Mouse (Mus musculus) hindbrain, postnatal 0 days (tissue): ENCODE data around the gene Poc1b. TPM values are rescaled to one million over a fixed set of nuclear protein-coding genes. Genes with fewer than 3 reads are reported as not detected.

Source experiments
- ATAC-seq: fragments of 200-750 bp; cut with Nextera tagmentation; 2 replicates; pipeline ENCODE4 v1.8.0; 2017; ENCODE audit warnings: mild to moderate bottlenecking, moderate TSS enrichment, moderate library complexity
- DNase-seq: peaks from one replicate; pipeline ENCODE4 v3.0.0-alpha.2; 2015; ENCODE audit warnings: low spot score
- H3K27ac ChIP-seq: fragments of 300-500 bp; sonication (generic); 2 replicates; pipeline ENCODE4 v1.5.1; 2014; ENCODE audit warnings: mild to moderate bottlenecking
- H3K27me3 ChIP-seq: fragments of 300-500 bp; sonication (generic); 2 replicates; pipeline ENCODE4 v1.6.1; 2014; ENCODE audit warnings: low read length, mixed read lengths; ENCODE audit not compliant: insufficient read depth
- H3K36me3 ChIP-seq: fragments of 300-500 bp; sonication (generic); 2 replicates; pipeline ENCODE4 v1.6.1; 2014; ENCODE audit warnings: low read length, mixed read lengths; ENCODE audit not compliant: insufficient read depth
- H3K4me1 ChIP-seq: fragments of 300-500 bp; sonication (generic); 2 replicates; pipeline ENCODE4 v1.6.1; 2014; ENCODE audit warnings: antibody characterized with exemption, low read length, mixed read lengths; ENCODE audit not compliant: insufficient read depth
- H3K4me2 ChIP-seq: fragments of 300-500 bp; sonication (generic); 2 replicates; pipeline ENCODE4 v1.6.1; 2014; ENCODE audit warnings: low read depth, mild to moderate bottlenecking, low read length, moderate library complexity, mixed read lengths
- H3K4me3 ChIP-seq: fragments of 300-500 bp; sonication (generic); 2 replicates; pipeline ENCODE4 v1.5.1; 2014; ENCODE audit warnings: low read length
- H3K9ac ChIP-seq: fragments of 300-500 bp; sonication (generic); replicated peaks from 2 replicates; pipeline ENCODE4 v1.6.1; 2014; ENCODE audit warnings: mild to moderate bottlenecking, low read length, moderate library complexity, mixed read lengths
- H3K9me3 ChIP-seq: fragments of 300-500 bp; sonication (generic); 2 replicates; pipeline ENCODE4 v1.6.1; 2016; ENCODE audit warnings: low read length, mixed read lengths
- CTCF ChIP-seq: IDR thresholded peaks from 2 replicates; pipeline ENCODE4 v1.5.1; 2016; ENCODE audit warnings: antibody characterized with exemption, control low read depth, low read depth
- WGBS: fragments of 180-500 bp; shearing (Covaris S2); extraction: QIAGEN DNeasy Blood & Tissue Kit; methylation state at CpG from one replicate; pipeline ENCODE4 v1.1.7; 2014; 5-methylcytosine and 5-hydroxymethylcytosine counted together
- polyA plus RNA-seq: library from polyadenylated mRNA; unstranded; fragments of >200 nt; fragmentation: Nextera tagmentation; extraction: Ambion mirVana; gene quantifications from 2 replicates; pipeline ENCODE4 v1.2.1, GENCODE M21; 2015
- total RNA-seq: library from RNA; depleted of rRNA; stranded (reverse); fragments of >200 nt; gene quantifications from 2 replicates; pipeline ENCODE4 v1.2.3, GENCODE M21; 2014

The Poc1b gene
- total and polyA plus RNA-seq, 2 experiments from 2014 or later = 9.7 to 10.1 TPM

DNA sequence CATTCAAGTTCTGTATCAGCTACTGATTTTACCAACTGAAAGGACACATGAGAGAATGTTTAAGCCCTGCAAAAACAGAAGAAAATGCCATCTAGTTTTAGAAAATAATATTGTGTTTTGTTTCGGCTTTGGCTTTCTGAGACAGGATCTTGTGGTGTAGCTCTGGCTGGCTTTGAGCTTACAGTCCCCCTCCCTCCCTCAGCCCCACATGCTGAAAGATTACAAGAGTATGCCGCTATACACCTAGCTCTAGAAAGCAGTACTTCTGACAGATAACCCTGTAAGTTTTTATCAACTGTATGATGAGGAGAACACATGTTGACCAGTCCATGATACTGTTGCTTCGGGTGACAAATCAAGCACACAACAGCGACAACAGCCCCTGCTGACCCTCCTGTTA is 12.6 kb downstream of the Poc1b start:
- H3K9ac ChIP-seq = no peak overlapping the region

DNA sequence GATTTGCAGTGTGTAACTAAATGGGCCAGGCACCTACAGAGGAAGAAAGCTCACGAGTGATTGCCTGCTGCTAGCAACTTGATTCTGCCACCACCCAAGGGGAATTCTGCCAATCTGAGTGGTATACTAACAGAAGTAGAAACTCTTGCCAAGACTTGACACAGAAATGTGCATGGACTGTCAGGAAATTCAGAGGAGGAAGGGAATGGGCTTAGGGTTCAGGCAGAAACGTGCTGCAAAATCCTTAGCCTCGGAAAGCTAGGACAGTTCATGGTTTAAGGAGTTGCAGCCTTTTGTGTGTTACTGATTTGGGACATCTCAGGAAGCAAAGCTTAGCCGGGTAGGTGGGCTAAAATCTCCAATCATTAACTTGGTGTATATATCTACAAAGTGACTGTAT is 19.4 kb downstream of the Poc1b start, which contains the start of gene Phxr2:
Phxr2 (minus strand) TSS at position 101 of the 400 bp plus-strand sequence.
- Histone ChIP-seq H3K36me3 (no peaks in the 10 kb centered on the region; the same call in 1 of the 2 replicates), H3K4me3 (no peak within 1 kb of the TSS), H3K9ac (no peak within 1 kb of the TSS), H3K27me3 (no peaks in the 10 kb centered on the region), H3K9me3 (no peaks in the 10 kb centered on the region), H3K4me2 (no peak within 1 kb of the TSS), H3K4me1 (no peaks in the 10 kb centered on the region), H3K27ac (no peak within 1 kb of the TSS)
- TF ChIP-seq CTCF = no peak
- ATAC-seq (no peak), DNase-seq (no peak)
- WGBS = 78% methylated on average over 4 of the region's 4 CpGs

More for the DNA sequence above, 12.6 kb downstream of the Poc1b start:
- 92% methylated on average over 4 of the region's 4 CpGs for WGBS
- Histone ChIP-seq H3K36me3 (no peaks in the 10 kb centered on the region), H3K4me1 (no peaks in the 10 kb centered on the region), H3K27ac (no peak overlapping the region), H3K27me3 (no peaks in the 10 kb centered on the region), H3K9me3 (no peaks in the 10 kb centered on the region), H3K4me2 (no peak overlapping the region), H3K4me3 (no peak overlapping the region)
- ATAC-seq = no peak
- TF ChIP-seq CTCF = no peak
- no peak for DNase-seq

DNA sequence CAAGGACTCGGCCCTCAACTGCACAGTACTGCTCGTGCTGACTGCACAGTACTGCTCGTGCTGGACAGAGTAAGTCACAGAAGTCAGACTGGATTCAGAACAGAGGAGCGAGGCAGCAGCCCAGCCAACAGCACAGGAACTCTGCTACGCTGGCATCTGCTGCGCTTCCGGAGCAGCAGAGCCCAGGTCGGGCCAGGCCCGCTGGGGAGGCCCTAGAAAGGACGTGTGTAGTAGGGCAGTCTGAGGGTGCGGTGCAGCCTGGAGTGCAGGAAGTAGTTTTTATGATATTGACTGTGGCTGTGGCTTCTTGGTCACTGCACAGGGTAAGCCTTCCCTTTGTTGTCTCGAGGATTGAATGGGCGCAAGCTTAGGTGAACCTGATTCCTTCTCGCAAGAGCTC is 20.1 kb downstream of the Poc1b start:
- WGBS = 92% methylated on average over 14 of the region's 14 CpGs
- Histone ChIP-seq H3K4me2 (no peak overlapping the region), H3K4me3 (no peak overlapping the region), H3K36me3 (no peaks in the 10 kb centered on the region; the same call in 1 of the 2 replicates), H3K27me3 (no peaks in the 10 kb centered on the region), H3K4me1 (no peaks in the 10 kb centered on the region), H3K27ac (no peak overlapping the region), H3K9me3 (no peaks in the 10 kb centered on the region), H3K9ac (no peak overlapping the region)
- ATAC-seq = no peak
- no peak for DNase-seq
- no peak for TF ChIP-seq CTCF

DNA sequence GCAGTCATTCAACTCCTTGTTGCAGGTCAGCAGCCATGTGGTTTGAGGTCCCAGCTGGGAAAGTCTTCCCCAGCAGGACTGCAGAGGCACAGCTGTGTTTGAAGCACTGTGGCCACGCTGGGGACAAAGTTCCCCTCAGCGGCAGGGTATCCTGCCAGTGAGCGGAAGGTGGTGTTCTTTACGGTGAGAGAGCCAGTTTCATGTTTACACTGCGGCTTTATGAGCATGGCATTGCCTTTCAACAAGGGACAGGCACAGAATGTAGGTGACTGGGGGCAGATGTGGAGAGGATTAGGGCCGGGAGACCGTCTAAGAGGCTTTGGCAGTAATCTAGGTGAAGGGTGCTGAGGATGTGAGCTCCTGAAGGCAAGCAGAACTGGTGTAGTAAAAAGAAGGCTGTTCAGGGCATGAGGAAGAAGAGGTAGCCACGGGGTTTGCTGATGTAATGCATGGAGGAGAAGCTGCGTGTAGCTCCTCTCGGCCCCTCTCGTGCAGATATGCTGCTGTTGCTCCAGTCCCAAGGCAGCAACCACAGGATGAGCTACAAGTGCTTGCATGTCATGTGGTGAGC is 20.9 kb downstream of the Poc1b start:
- Histone ChIP-seq H3K36me3 (no peaks in the 10 kb centered on the region; the same call in 1 of the 2 replicates), H3K9ac (no peak overlapping the region), H3K9me3 (no peaks in the 10 kb centered on the region), H3K27me3 (no peaks in the 10 kb centered on the region), H3K27ac (no peak overlapping the region), H3K4me1 (no peaks in the 10 kb centered on the region), H3K4me3 (no peak overlapping the region), H3K4me2 (no peak overlapping the region)
- WGBS = 78% methylated on average over 11 of the region's 11 CpGs
- DNase-seq (no peak), ATAC-seq (no peak)
- TF ChIP-seq CTCF = no peak

DNA sequence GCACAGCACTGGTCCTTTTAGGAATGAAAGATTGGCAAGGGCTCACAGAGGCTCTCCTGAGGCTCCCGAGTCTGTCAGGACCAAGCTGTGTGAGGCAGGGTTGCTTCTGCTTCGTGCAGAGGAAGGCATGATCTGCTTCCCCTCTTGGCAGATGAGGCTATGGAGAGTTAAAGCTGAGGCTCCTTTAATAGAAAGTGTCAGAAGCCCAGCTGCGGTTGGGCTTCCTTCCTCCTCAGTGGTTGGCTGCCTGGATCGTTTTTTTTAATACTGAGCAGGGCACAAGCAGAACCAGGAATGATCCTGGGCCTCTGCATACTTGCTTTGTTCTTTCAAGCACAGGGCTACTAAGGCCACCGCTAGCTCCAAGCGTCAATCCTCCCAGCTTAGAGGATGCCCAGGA is 23.8 kb downstream of the Poc1b start:
- H3K9ac ChIP-seq = no peak overlapping the region
- H3K4me1 ChIP-seq = no peaks in the 10 kb centered on the region
- H3K27ac ChIP-seq = peak overlapping the region; percentile 26; the same call in 1 of the 2 replicates
- H3K4me2 ChIP-seq = no peak overlapping the region
- no peak overlapping the region for H3K4me3 ChIP-seq
- no peaks in the 10 kb centered on the region for H3K9me3 ChIP-seq
- no peaks in the 10 kb centered on the region for H3K27me3 ChIP-seq
- DNase-seq (peak; percentile 43), ATAC-seq (peak; percentile 33)
- TF ChIP-seq CTCF = no peak
- 34% methylated on average over 6 of the region's 6 CpGs for WGBS
- no peaks in the 10 kb centered on the region; the same call in 1 of the 2 replicates for H3K36me3 ChIP-seq

DNA sequence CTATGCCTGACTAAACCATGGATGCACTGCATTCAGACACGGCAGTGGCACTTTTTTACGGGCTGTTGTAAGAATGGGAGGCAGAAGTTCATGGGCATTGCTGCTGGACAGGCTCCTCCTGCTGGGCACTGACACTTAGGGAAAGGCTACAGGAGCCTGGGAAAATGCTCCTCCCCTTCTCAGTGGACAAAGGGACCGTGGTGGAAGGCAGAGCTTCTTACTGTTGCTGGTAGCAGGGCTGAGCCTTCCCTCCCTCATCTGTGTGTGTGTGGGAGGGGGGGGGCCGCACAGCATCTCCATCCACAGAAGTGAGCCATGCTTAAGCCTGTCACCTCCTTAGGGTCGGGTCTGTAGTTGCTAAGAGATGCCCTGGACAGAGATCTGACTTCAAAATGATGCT is 24.5 kb downstream of the Poc1b start:
- no peak for TF ChIP-seq CTCF
- 42% methylated on average over 5 of the region's 5 CpGs for WGBS
- Histone ChIP-seq H3K27me3 (no peaks in the 10 kb centered on the region), H3K4me2 (no peak overlapping the region), H3K36me3 (no peaks in the 10 kb centered on the region; the same call in 1 of the 2 replicates), H3K4me1 (peaks cover 4% of the 10 kb centered on the region; the same call in 1 of the 2 replicates), H3K9me3 (no peaks in the 10 kb centered on the region), H3K9ac (0 out of 2 replicates have a peak overlapping the region, but pooled peaks have one; percentile 13), H3K27ac (peak overlapping the region; percentile 26; the same call in 1 of the 2 replicates), H3K4me3 (no peak overlapping the region)
- no peak for DNase-seq
- no peak for ATAC-seq

DNA sequence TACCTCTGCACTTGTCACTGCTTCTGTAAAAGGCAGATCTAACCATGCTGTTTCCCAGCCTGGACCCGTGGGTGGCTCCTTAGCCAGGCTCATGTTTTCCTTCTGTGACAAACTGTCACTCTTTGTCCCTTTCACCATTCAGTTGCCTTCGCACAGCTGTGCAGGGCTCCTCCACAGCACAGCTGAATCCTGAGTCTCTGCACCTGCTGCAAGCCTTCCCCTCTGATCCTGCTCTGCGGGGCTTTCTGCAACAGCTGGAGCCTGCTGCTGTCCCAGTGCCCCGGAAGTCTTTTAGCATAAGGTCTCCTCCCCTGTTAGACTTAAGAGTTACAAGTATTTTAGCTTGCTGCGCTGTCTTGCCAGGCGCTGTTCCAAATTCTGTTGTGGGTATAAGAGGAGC is 25.4 kb downstream of the Poc1b start:
- WGBS = 56% methylated on average over 6 of the region's 6 CpGs
- no peak for TF ChIP-seq CTCF
- Histone ChIP-seq H3K4me1 (peaks cover 4% of the 10 kb centered on the region; the same call in 1 of the 2 replicates), H3K9ac (no peak overlapping the region), H3K9me3 (no peaks in the 10 kb centered on the region), H3K4me3 (no peak overlapping the region), H3K27me3 (no peaks in the 10 kb centered on the region), H3K4me2 (no peak overlapping the region), H3K36me3 (no peaks in the 10 kb centered on the region; the same call in 1 of the 2 replicates), H3K27ac (no peak overlapping the region)
- DNase-seq (peak; percentile 25), ATAC-seq (peak; percentile 44)
